Mouse (Mus musculus) yolk sac, embryonic 10.5 days (tissue): ENCODE measurements around the gene Smurf2.
A peak's percentile ranks its signal among the peaks of the same experiment; 100 is the strongest.

Experiments
- DNase-seq: peaks from one replicate; pipeline ENCODE4 v3.0.0-alpha.2; 2017; ENCODE audit warnings: low spot score

Gene Smurf2

GRCm38 (mm10) chr11:106777395-106777794 lies 143.1 kb downstream of the Smurf2 start:
- DNase-seq = peak; percentile 29

GRCm38 (mm10) chr11:106776960-106777359 lies 143.6 kb downstream of the Smurf2 start:
- peak; percentile 20 for DNase-seq

GRCm38 (mm10) chr11:106773061-106773460 lies 147.5 kb downstream of the Smurf2 start:
- DNase-seq = no peak

DNA sequence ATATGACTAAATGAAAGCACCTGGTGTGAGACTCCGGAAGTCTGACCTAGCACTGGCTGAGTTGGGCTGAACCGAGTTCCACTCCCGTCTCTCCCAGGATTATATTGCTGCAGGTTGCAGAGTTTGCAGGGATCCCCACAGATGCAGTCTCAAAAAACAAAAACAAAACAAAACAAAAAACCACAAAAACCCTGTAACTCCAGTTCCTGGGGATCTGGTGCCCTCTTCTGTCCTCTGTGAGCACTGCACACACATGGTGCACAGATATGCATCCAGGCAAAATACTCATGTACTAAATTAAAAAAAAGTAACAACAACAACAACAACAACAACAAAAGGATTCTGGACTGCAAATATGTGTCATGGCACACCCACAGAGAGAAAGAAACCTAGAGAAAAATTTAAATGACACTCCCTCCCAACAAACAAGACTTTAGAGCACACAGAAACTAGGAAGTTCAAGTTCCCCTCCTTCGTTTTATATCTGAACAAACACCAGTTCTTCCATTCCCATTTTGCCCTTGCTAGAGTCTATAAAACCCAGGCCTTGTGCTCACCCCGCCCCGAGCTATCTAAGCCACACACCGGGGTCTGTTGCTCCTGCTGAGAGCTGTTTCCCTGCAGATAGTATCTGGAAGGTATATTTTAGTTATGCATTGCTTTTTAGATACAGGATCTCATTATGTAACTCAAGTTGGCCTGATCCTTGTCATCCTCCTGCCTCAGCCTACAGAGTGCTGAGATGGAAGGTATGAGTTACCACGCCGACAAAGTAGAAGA lies 150.1 kb downstream of the Smurf2 start:
- DNase-seq = no peak
